Mouse (Mus musculus) ES-Bruce4 (cell line): ENCODE measurements around the gene Hist1h2bg.

Source experiments
- CTCF ChIP-seq: IDR thresholded peaks from one replicate; pipeline ENCODE4 v1.8.1; 2011; ENCODE audit warnings: low read depth, low read length
- EP300 ChIP-seq: IDR thresholded peaks from 2 replicates; pipeline ENCODE4 v1.6.1; 2011; ENCODE audit warnings: low read depth, low read length; ENCODE audit not compliant: insufficient read depth
- POLR2A ChIP-seq: IDR thresholded peaks from one replicate; pipeline ENCODE4 v1.8.1; 2011; ENCODE audit warnings: low read length; ENCODE audit not compliant: insufficient read depth

DNA sequence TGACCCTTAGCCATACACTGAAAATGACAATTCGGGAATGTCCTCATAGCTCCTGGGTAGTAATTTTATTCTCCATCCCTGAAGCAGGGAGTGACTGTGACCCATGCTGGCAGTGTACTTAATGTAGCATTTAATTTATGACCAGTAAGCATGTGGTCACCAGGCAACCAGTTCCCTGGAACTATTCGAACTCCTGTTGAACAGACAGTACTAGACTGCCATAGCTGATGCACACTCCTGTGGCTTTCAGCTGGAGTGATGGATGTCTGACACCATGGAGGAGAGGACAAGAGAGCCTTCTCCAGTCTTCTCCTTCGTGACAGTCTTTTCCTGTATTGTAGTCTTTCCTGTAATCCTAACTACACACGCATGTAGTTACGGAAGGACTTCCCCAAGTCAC lies 42.2 kb upstream of the Hist1h2bg start:
- no peak for TF ChIP-seq POLR2A
- no peak for TF ChIP-seq EP300
- no peak for TF ChIP-seq CTCF
